Mouse (Mus musculus): ENCODE measurements at regions not wholly inside any gene's neighbourhood (a gene's known extent, or its start where the extent isn't known, plus 50 kb on each side); places are given as distances from the start of the nearest gene placed in this dataset.
A peak's percentile ranks its signal among the peaks of the same experiment; 100 is the strongest.

GRCm38 (mm10) chr2:102970221-102970620 lies 68.8 kb upstream of the Cd44 start:
- no peak overlapping the region for H3K27ac ChIP-seq (ENCODE audit: insufficient read depth, low read length)
- no peak overlapping the region for H3K4me3 ChIP-seq (ENCODE audit: insufficient read depth, low read length)
- H3K4me1 ChIP-seq (ENCODE audit: control insufficient read depth, insufficient read depth, low read length): no peaks in the 10 kb centered on the region
- TF ChIP-seq POLR2A (IDR thresholded peaks at IDR 0.05; ENCODE audit: low read depth, low read length) (no peak), CTCF (IDR thresholded peaks at IDR 0.05; ENCODE audit: borderline replicate concordance, insufficient read depth, low read length) (no peak)

DNA sequence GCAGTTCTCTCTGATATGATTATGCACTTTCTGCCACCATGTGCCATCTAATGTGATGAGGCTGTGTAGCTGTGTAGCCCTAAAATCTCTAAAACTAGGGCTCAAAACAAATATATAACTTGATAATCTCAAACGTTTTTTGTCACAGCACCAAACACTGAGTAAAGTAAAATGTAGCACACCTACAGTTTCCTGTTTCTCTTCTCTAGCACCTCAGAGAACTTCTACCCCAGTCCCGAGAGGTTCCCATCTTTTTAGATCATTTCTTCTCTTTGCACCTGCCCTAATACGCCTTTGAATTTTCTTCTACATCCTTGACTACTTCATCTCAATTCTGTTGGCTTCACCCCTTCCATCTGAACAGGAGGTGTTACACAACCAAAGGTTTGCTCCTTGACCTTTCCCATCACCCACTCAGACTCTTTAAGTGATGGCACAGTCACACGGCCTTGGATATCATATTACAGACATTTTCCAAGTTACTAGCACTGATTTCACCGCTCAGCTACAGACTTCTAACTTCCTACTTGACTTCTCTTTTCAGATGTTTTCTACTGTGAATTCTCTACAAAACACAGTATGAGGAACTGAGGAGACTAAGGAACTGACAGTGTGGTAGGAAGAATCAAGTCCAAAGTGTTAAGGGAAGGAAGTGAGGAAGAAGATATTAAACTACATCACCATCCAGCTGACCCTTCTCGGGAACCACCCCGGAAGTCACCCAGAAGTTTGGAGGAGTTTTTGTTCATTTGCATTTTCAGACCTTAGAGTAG lies 66.7 kb upstream of the Cd44 start:
- no peak overlapping the region for H3K27ac ChIP-seq (ENCODE audit: insufficient read depth, low read length)
- TF ChIP-seq CTCF (IDR thresholded peaks at IDR 0.05; ENCODE audit: borderline replicate concordance, insufficient read depth, low read length): no peak
- no peak for TF ChIP-seq POLR2A (IDR thresholded peaks at IDR 0.05; ENCODE audit: low read depth, low read length)

GRCm38 (mm10) chr2:102967417-102967816 lies 66.0 kb upstream of the Cd44 start:
- H3K27ac ChIP-seq (ENCODE audit: insufficient read depth, low read length): no peak overlapping the region
- TF ChIP-seq POLR2A (IDR thresholded peaks at IDR 0.05; ENCODE audit: low read depth, low read length): no peak
- no peak for TF ChIP-seq CTCF (IDR thresholded peaks at IDR 0.05; ENCODE audit: borderline replicate concordance, insufficient read depth, low read length)
- H3K4me3 ChIP-seq (ENCODE audit: insufficient read depth, low read length): no peak overlapping the region
- no peaks in the 10 kb centered on the region for H3K4me1 ChIP-seq (ENCODE audit: control insufficient read depth, insufficient read depth, low read length)

More for the DNA sequence above, 66.7 kb upstream of the Cd44 start:
- no peak overlapping the region for H3K4me3 ChIP-seq (ENCODE audit: insufficient read depth, low read length)
- H3K4me1 ChIP-seq (ENCODE audit: control insufficient read depth, insufficient read depth, low read length): no peaks in the 10 kb centered on the region

GRCm38 (mm10) chr2:102959067-102959645 lies 57.7 kb upstream of the Cd44 start:
- Histone ChIP-seq H3K27ac (ENCODE audit: insufficient read depth, low read length) (no peak overlapping the region), H3K4me1 (ENCODE audit: control insufficient read depth, insufficient read depth, low read length) (peaks cover 21% of the 10 kb centered on the region), H3K4me3 (ENCODE audit: insufficient read depth, low read length) (no peak overlapping the region)
- TF ChIP-seq POLR2A (IDR thresholded peaks at IDR 0.05; ENCODE audit: low read depth, low read length) (no peak), CTCF (IDR thresholded peaks at IDR 0.05; ENCODE audit: borderline replicate concordance, insufficient read depth, low read length) (no peak)

DNA sequence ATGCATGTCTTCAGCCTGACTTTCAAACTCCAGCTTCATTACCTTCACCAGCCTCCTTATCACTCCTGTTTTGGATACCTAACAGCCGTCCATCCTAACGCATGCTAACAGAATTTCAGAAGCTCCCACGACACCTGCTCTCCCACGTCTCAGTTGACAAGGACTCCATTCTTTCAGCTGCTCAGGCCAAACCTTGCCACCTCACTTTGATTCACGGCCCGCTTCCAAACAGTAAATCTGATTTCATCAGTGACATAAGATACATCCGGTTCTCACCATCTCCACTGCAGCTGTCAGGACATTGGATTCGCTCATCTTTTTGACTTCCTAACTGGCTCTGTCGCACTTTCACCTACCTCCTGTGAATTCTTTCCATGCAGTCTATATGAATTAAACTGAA lies 57.1 kb upstream of the Cd44 start:
- H3K27ac ChIP-seq (ENCODE audit: insufficient read depth, low read length): peak overlapping the region; percentile 75
- TF ChIP-seq CTCF (IDR thresholded peaks at IDR 0.05; ENCODE audit: borderline replicate concordance, insufficient read depth, low read length) (no peak), POLR2A (IDR thresholded peaks at IDR 0.05; ENCODE audit: low read depth, low read length) (no peak)
- H3K4me1 ChIP-seq (ENCODE audit: control insufficient read depth, insufficient read depth, low read length): peaks cover 21% of the 10 kb centered on the region
- no peak overlapping the region for H3K4me3 ChIP-seq (ENCODE audit: insufficient read depth, low read length)

GRCm38 (mm10) chr2:102957811-102958210 lies 56.3 kb upstream of the Cd44 start:
- Histone ChIP-seq H3K4me3 (ENCODE audit: insufficient read depth, low read length) (no peak overlapping the region), H3K4me1 (ENCODE audit: control insufficient read depth, insufficient read depth, low read length) (peaks cover 21% of the 10 kb centered on the region), H3K27ac (ENCODE audit: insufficient read depth, low read length) (peak overlapping the region; percentile 75)
- TF ChIP-seq CTCF (IDR thresholded peaks at IDR 0.05; ENCODE audit: borderline replicate concordance, insufficient read depth, low read length) (no peak), POLR2A (IDR thresholded peaks at IDR 0.05; ENCODE audit: low read depth, low read length) (no peak)

DNA sequence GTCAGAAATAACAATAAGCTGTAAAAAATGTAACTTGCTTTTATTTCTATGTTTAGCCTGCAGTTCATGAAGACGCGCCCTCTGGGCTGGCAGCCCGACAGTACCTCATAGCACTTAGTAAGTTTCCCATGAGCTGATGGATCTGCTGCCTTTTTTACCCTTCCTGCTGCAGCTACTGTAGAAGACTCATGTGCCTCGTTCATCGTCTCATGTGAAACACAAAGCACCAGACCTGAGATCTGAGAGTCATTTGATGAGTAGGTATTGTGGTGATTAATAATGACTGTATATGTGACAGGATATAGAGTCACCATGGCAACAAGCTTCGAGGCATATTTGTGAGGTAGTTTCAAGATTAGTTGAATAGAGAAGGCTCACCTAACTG lies 55.4 kb upstream of the Cd44 start:
- peaks cover 21% of the 10 kb centered on the region for H3K4me1 ChIP-seq (ENCODE audit: control insufficient read depth, insufficient read depth, low read length)
- no peak overlapping the region for H3K4me3 ChIP-seq (ENCODE audit: insufficient read depth, low read length)
- TF ChIP-seq POLR2A (IDR thresholded peaks at IDR 0.05; ENCODE audit: low read depth, low read length): no peak
- TF ChIP-seq CTCF (IDR thresholded peaks at IDR 0.05; ENCODE audit: borderline replicate concordance, insufficient read depth, low read length): no peak
- peak overlapping the region; percentile 88 for H3K27ac ChIP-seq (ENCODE audit: insufficient read depth, low read length)

DNA sequence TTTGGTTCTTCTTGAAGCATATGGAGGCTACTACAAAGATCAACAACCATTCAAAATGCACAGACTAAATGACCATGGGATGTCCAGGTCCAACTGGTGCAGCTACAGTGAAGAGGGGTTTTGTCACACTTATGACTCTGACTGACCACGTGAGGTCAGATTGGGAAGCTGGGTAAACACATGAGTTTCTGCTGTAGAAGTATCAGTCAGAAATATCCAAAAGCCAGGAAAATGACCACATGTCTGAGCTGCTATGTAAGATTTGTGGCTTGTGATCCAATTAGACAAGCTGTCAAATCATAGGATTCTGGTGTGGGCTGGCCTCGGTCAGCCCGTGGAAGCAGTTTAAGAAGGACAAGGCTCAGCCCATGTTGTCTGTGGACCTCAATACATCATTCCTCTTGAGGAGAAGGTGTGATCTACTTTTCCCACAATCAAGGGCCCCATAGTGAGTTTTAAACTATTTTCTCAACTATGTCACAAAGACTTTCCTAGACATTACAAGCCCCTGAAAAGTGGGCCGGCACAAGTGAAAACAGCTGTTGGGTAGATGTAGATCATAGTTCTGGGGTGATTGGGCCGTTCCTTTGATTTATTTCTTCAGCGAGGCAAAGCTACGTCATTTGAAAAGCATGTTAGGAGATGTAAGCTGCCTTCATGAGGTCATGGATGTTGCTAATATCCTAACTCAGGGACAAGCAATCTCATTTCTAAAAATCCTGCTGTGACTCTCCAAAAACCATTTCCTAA lies 54.8 kb upstream of the Cd44 start:
- peaks cover 21% of the 10 kb centered on the region for H3K4me1 ChIP-seq (ENCODE audit: control insufficient read depth, insufficient read depth, low read length)
- no peak overlapping the region for H3K4me3 ChIP-seq (ENCODE audit: insufficient read depth, low read length)
- peak overlapping the region; percentile 88 for H3K27ac ChIP-seq (ENCODE audit: insufficient read depth, low read length)
- TF ChIP-seq POLR2A (IDR thresholded peaks at IDR 0.05; ENCODE audit: low read depth, low read length): no peak
- TF ChIP-seq CTCF (IDR thresholded peaks at IDR 0.05; ENCODE audit: borderline replicate concordance, insufficient read depth, low read length): no peak

DNA sequence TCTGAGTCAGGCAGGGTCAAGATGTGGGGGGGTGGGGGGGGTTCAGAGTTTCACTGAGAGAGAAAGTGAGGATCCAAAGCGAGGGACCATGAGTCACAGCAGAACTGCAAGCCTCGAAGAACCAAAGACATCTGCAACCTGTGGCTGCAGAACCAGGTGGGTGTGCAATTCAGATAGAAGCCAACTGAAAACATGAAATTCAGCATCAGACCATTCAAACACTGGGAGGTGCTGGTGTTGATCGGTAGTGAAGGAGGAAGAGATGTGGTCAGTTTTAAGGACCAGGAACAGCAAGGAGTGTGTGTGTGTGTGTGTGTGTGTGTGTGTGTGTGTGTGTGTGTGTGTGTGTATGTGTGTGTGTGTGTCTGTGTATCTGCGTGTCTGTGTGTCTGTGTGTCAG lies 53.8 kb upstream of the Cd44 start:
- H3K4me3 ChIP-seq (ENCODE audit: insufficient read depth, low read length): no peak overlapping the region
- H3K27ac ChIP-seq (ENCODE audit: insufficient read depth, low read length): peak overlapping the region; percentile 59; the same call in 1 of the 2 replicates
- peaks cover 21% of the 10 kb centered on the region for H3K4me1 ChIP-seq (ENCODE audit: control insufficient read depth, insufficient read depth, low read length)
- TF ChIP-seq POLR2A (IDR thresholded peaks at IDR 0.05; ENCODE audit: low read depth, low read length): no peak

All from embryonic fibroblast, embryonic 13.5 days (primary cell).